12 mouse cellular contexts compared by ENCODE assay signal in the genomic region with DNA sequence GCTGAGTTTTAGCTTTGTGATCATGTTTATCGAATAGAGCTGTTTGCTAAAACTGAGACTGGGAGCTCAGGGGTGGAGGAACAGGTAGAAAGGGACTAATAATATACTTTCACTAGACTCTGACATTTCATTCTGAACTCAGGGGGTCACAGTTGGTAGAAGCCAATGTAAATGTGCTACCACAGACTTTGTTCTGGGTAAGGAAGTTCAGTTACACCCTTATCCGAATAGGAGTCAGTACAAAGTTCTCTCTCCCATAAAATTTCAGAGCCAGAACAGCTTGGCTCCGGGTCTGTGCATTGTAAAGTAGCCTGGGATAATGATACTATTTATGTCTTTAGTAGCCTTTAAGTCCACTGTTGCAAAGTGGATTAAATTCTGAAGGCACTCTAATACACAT. TPM values are rescaled to one million over a fixed set of nuclear protein-coding genes. Genes with fewer than 3 reads are reported as not detected.
"Had no signal": no experiment of that assay in that cellular context is flagged by ENCODE, and none has a peak within 500 bp of the region (broad histone marks: within the 10 kb centered on the region; RNA-seq: fewer than 3 reads in every experiment).

No protein-coding gene starts in this region.

- H3K27ac ChIP-seq: hindbrain, embryonic 14.5 days; layer of hippocampus, adult 2 months; limb, embryonic 12.5 days; liver, embryonic 12.5 days; midbrain, embryonic 15.5 days; neural tube, embryonic 12.5 days had no signal

- H3K27me3 ChIP-seq: limb, embryonic 12.5 days; midbrain, embryonic 15.5 days; neural tube, embryonic 12.5 days had no signal

- ATAC-seq: liver, embryonic 12.5 days; midbrain, embryonic 15.5 days had no signal

- H3K36me3 ChIP-seq: limb, embryonic 12.5 days; liver, embryonic 12.5 days; midbrain, embryonic 15.5 days; neural tube, embryonic 12.5 days had no signal

- H3K9ac ChIP-seq: hindbrain, embryonic 14.5 days; limb, embryonic 12.5 days; liver, embryonic 12.5 days; midbrain, embryonic 15.5 days; neural tube, embryonic 12.5 days had no signal

- DNase-seq: kidney, adult 11 months; lung, postnatal 36 days; right cerebral cortex, postnatal 4 days had no signal

- H3K4me1 ChIP-seq: liver, embryonic 12.5 days; midbrain, embryonic 15.5 days; neural tube, embryonic 12.5 days had no signal

- H3K4me2 ChIP-seq: hindbrain, embryonic 14.5 days; limb, embryonic 12.5 days; liver, embryonic 12.5 days; midbrain, embryonic 15.5 days; neural tube, embryonic 12.5 days had no signal

- H3K4me3 ChIP-seq: layer of hippocampus, adult 2 months; limb, embryonic 12.5 days; liver, embryonic 12.5 days; midbrain, embryonic 15.5 days; neural tube, embryonic 12.5 days had no signal

- H3K9me3 ChIP-seq: limb, embryonic 12.5 days; liver, embryonic 12.5 days; midbrain, embryonic 15.5 days; neural tube, embryonic 12.5 days had no signal

RNA-seq across cellular contexts. Expression of gene Fcamr, which starts 2.2 kb away (rescaled TPM):
- polyA plus RNA-seq: hindbrain, embryonic 14.5 days; kidney, embryonic 16.5 days; limb, embryonic 12.5 days; liver, embryonic 12.5 days; liver, embryonic 16.5 days; lung, embryonic 16.5 days; midbrain, embryonic 15.5 days; neural tube, embryonic 12.5 days had no signal

RNA-seq across cellular contexts. Expression of gene Pigr, which starts 27.9 kb away (rescaled TPM):
- polyA plus RNA-seq: hindbrain, embryonic 14.5 days; kidney, embryonic 16.5 days; limb, embryonic 12.5 days; midbrain, embryonic 15.5 days; neural tube, embryonic 12.5 days had no signal
